Mouse (Mus musculus): ENCODE data around the gene Ezr. TPM values are rescaled to one million over a fixed set of nuclear protein-coding genes. Genes with fewer than 3 reads are reported as not detected.
"Not testable (repeated sequence)": the region's sequence is repeated elsewhere in the genome, so short reads cannot be mapped to it uniquely, and the experiment has no call there.

Ezr gene
- polyA plus RNA-seq, 1 experiment from 2014 or later, result 94.4 TPM

GRCm38 (mm10) chr17:6737273-6737997 lies 45.1 kb downstream of the Ezr start:
- Histone ChIP-seq H3K27ac (no peak overlapping the region), H3K9me3 (no peaks in the 10 kb centered on the region), H3K4me1 (replicated peaks) (peaks cover 40% of the 10 kb centered on the region), H3K4me2 (no peak overlapping the region), H3K27me3 (no peaks in the 10 kb centered on the region), H3K9ac (no peak overlapping the region), H3K36me3 (peaks cover 10% of the 10 kb centered on the region), H3K4me3 (no peak overlapping the region)
- ATAC-seq (ENCODE audit: low FRiP score), result no peak
- WGBS, result 80% methylated on average over 12 of the region's 12 CpGs

GRCm38 (mm10) chr17:6736306-6737272 lies 46.0 kb downstream of the Ezr start:
- peaks cover 31% of the 10 kb centered on the region for H3K4me1 ChIP-seq (replicated peaks)
- H3K27me3 ChIP-seq, result no peaks in the 10 kb centered on the region
- H3K36me3 ChIP-seq, result peaks cover 10% of the 10 kb centered on the region
- H3K9me3 ChIP-seq, result no peaks in the 10 kb centered on the region
- ATAC-seq (ENCODE audit: low FRiP score), result no peak
- WGBS, result 30% methylated on average over 15 of the region's 15 CpGs
- H3K9ac ChIP-seq, result no peak overlapping the region
- no peak overlapping the region for H3K4me2 ChIP-seq
- peak overlapping the region; percentile 41; the same call in 1 of the 2 replicates for H3K27ac ChIP-seq
- H3K4me3 ChIP-seq, result no peak overlapping the region

- Histone ChIP-seq H3K27ac (no peak overlapping the region), H3K4me3 (no peak overlapping the region), H3K9me3 (no peaks in the 10 kb centered on the region), H3K4me2 (no peak overlapping the region), H3K27me3 (no peaks in the 10 kb centered on the region), H3K36me3 (peaks cover 10% of the 10 kb centered on the region), H3K4me1 (replicated peaks) (peaks cover 15% of the 10 kb centered on the region), H3K9ac (no peak overlapping the region)
- WGBS, result 92% methylated on average over 12 of the region's 12 CpGs
- no peak for ATAC-seq (ENCODE audit: low FRiP score)
Observed at GRCm38 (mm10) chr17:6734746-6735441, 47.7 kb downstream of the Ezr start.

- H3K4me1 ChIP-seq (replicated peaks), result peaks cover 21% of the 10 kb centered on the region
- H3K9ac ChIP-seq, result no peak overlapping the region
- WGBS, result 93% methylated on average over 10 of the region's 10 CpGs
- no peak overlapping the region for H3K27ac ChIP-seq
- H3K4me2 ChIP-seq, result no peak overlapping the region
- H3K27me3 ChIP-seq, result no peaks in the 10 kb centered on the region
- no peaks in the 10 kb centered on the region for H3K9me3 ChIP-seq
- no peak for ATAC-seq (ENCODE audit: low FRiP score)
- no peaks in the 10 kb centered on the region for H3K36me3 ChIP-seq
- no peak overlapping the region for H3K4me3 ChIP-seq
Observed at GRCm38 (mm10) chr17:6733322-6733875, 49.2 kb downstream of the Ezr start.

GRCm38 (mm10) chr17:6732665-6733064 lies 49.9 kb downstream of the Ezr start:
- H3K4me2 ChIP-seq, result no peak overlapping the region
- H3K27ac ChIP-seq, result no peak overlapping the region
- ATAC-seq (ENCODE audit: low FRiP score), result no peak
- peaks cover 21% of the 10 kb centered on the region for H3K4me1 ChIP-seq (replicated peaks)
- H3K4me3 ChIP-seq, result no peak overlapping the region
- no peak overlapping the region for H3K9ac ChIP-seq
- no peaks in the 10 kb centered on the region for H3K27me3 ChIP-seq
- H3K36me3 ChIP-seq, result no peaks in the 10 kb centered on the region
- no peaks in the 10 kb centered on the region for H3K9me3 ChIP-seq
- 99% methylated on average over 4 of the region's 4 CpGs for WGBS

GRCm38 (mm10) chr17:6731634-6732033 lies 51.0 kb downstream of the Ezr start:
- 73% methylated on average over 12 of the region's 12 CpGs for WGBS
- no peaks in the 10 kb centered on the region for H3K9me3 ChIP-seq
- peaks cover 13% of the 10 kb centered on the region for H3K4me1 ChIP-seq (replicated peaks)
- H3K9ac ChIP-seq, result no peak overlapping the region
- no peak overlapping the region for H3K27ac ChIP-seq
- no peak overlapping the region for H3K4me2 ChIP-seq
- H3K27me3 ChIP-seq, result no peaks in the 10 kb centered on the region
- ATAC-seq (ENCODE audit: low FRiP score), result no peak
- no peaks in the 10 kb centered on the region for H3K36me3 ChIP-seq
- H3K4me3 ChIP-seq, result no peak overlapping the region

- Histone ChIP-seq H3K36me3 (no peaks in the 10 kb centered on the region), H3K9me3 (no peaks in the 10 kb centered on the region), H3K27ac (no peak overlapping the region), H3K4me1 (replicated peaks) (peaks cover 8% of the 10 kb centered on the region), H3K4me3 (no peak overlapping the region), H3K4me2 (no peak overlapping the region), H3K9ac (no peak overlapping the region), H3K27me3 (no peaks in the 10 kb centered on the region)
- 87% methylated on average over 8 of the region's 8 CpGs for WGBS
- ATAC-seq (ENCODE audit: low FRiP score), result no peak
Observed at GRCm38 (mm10) chr17:6731132-6731531, 51.5 kb downstream of the Ezr start.

GRCm38 (mm10) chr17:6729244-6729742 lies 53.3 kb downstream of the Ezr start:
- Histone ChIP-seq H3K27ac (peak overlapping the region; percentile 63), H3K9ac (no peak overlapping the region), H3K36me3 (no peaks in the 10 kb centered on the region), H3K4me3 (no peak overlapping the region), H3K4me1 (replicated peaks) (peaks cover 6% of the 10 kb centered on the region; the same call in 1 of the 2 replicates), H3K27me3 (no peaks in the 10 kb centered on the region), H3K4me2 (no peak overlapping the region), H3K9me3 (no peaks in the 10 kb centered on the region)
- 8% methylated on average over 6 of the region's 6 CpGs for WGBS
- ATAC-seq (ENCODE audit: low FRiP score), result peak; percentile 71

- H3K4me3 ChIP-seq, result no peak overlapping the region
- H3K9ac ChIP-seq, result no peak overlapping the region
- peaks cover 6% of the 10 kb centered on the region; the same call in 1 of the 2 replicates for H3K4me1 ChIP-seq (replicated peaks)
- ATAC-seq (ENCODE audit: low FRiP score), result no peak
- no peak overlapping the region for H3K4me2 ChIP-seq
- no peaks in the 10 kb centered on the region for H3K27me3 ChIP-seq
- H3K27ac ChIP-seq, result no peak overlapping the region
- WGBS, result 97% methylated on average over 12 of the region's 12 CpGs
- no peaks in the 10 kb centered on the region for H3K9me3 ChIP-seq
- H3K36me3 ChIP-seq, result no peaks in the 10 kb centered on the region
Observed at GRCm38 (mm10) chr17:6727996-6728610, 54.5 kb downstream of the Ezr start.

GRCm38 (mm10) chr17:6713944-6714343 lies 68.6 kb downstream of the Ezr start:
- 86% methylated on average over 8 of the region's 8 CpGs for WGBS
- H3K9ac ChIP-seq; H3K4me3 ChIP-seq; H3K27me3 ChIP-seq; H3K36me3 ChIP-seq; H3K4me1 ChIP-seq (replicated peaks); H3K9me3 ChIP-seq; H3K27ac ChIP-seq; ATAC-seq (ENCODE audit: low FRiP score); H3K4me2 ChIP-seq: not testable (repeated sequence)

GRCm38 (mm10) chr17:6713483-6713882 lies 69.1 kb downstream of the Ezr start:
- ATAC-seq (ENCODE audit: low FRiP score); H3K4me2 ChIP-seq; H3K4me3 ChIP-seq; H3K36me3 ChIP-seq; H3K9ac ChIP-seq; H3K4me1 ChIP-seq (replicated peaks); H3K27ac ChIP-seq; H3K9me3 ChIP-seq; H3K27me3 ChIP-seq: not testable (repeated sequence)
- WGBS, result 84% methylated on average over 2 of the region's 2 CpGs

All from hindbrain, embryonic 13.5 days (tissue).